Mouse (Mus musculus) heart, embryonic 10.5 days (tissue): Measurements from ENCODE around the gene Eri3. TPM values are rescaled to one million over a fixed set of nuclear protein-coding genes. Genes with fewer than 3 reads are reported as not detected.

ENCODE experiments used
- DNase-seq: peaks from one replicate; pipeline ENCODE4 v3.0.0-alpha.2; 2017; ENCODE audit warnings: low spot score
- H3K27ac ChIP-seq: fragments of 300-500 bp; sonication (generic); 2 replicates; pipeline ENCODE4 v1.5.1; 2016; ENCODE audit warnings: mild to moderate bottlenecking
- H3K27me3 ChIP-seq: fragments of 300-500 bp; sonication (generic); 2 replicates; pipeline ENCODE4 v1.6.1; 2016; ENCODE audit warnings: mild to moderate bottlenecking; ENCODE audit not compliant: poor library complexity, insufficient read depth, severe bottlenecking
- H3K36me3 ChIP-seq: fragments of 300-500 bp; sonication (generic); 2 replicates; pipeline ENCODE4 v1.6.1; 2016; ENCODE audit warnings: mild to moderate bottlenecking, moderate library complexity
- H3K4me1 ChIP-seq: fragments of 300-500 bp; sonication (generic); 2 replicates; pipeline ENCODE4 v1.6.1; 2016; ENCODE audit warnings: mild to moderate bottlenecking
- H3K4me3 ChIP-seq: fragments of 300-500 bp; sonication (generic); 2 replicates; pipeline ENCODE4 v1.5.1; 2016; ENCODE audit warnings: mild to moderate bottlenecking, moderate library complexity
- H3K9me3 ChIP-seq: fragments of 300-500 bp; sonication (generic); 2 replicates; pipeline ENCODE4 v1.6.1; 2016; ENCODE audit warnings: mild to moderate bottlenecking, moderate library complexity
- WGBS: fragments of 180-500 bp; shearing (Covaris S2); methylation state at CpG from one replicate; pipeline ENCODE4 v1.1.7; 2016; 5-methylcytosine and 5-hydroxymethylcytosine counted together
- polyA plus RNA-seq: library from polyadenylated mRNA; unstranded; fragments of >200 nt; fragmentation: Nextera tagmentation; extraction: Ambion mirVana; gene quantifications from 2 replicates; pipeline ENCODE4 v1.2.1, GENCODE M21; 2016

The Eri3 gene
- polyA plus RNA-seq, 1 experiment from 2014 or later, result 118 TPM

GRCm38 (mm10) chr4:117657646-117658045 is 107.5 kb downstream of the Eri3 start:
- Histone ChIP-seq H3K27ac (no peak overlapping the region), H3K4me1 (peaks cover 53% of the 10 kb centered on the region)
- 76% methylated on average over 4 of the region's 4 CpGs for WGBS

DNA sequence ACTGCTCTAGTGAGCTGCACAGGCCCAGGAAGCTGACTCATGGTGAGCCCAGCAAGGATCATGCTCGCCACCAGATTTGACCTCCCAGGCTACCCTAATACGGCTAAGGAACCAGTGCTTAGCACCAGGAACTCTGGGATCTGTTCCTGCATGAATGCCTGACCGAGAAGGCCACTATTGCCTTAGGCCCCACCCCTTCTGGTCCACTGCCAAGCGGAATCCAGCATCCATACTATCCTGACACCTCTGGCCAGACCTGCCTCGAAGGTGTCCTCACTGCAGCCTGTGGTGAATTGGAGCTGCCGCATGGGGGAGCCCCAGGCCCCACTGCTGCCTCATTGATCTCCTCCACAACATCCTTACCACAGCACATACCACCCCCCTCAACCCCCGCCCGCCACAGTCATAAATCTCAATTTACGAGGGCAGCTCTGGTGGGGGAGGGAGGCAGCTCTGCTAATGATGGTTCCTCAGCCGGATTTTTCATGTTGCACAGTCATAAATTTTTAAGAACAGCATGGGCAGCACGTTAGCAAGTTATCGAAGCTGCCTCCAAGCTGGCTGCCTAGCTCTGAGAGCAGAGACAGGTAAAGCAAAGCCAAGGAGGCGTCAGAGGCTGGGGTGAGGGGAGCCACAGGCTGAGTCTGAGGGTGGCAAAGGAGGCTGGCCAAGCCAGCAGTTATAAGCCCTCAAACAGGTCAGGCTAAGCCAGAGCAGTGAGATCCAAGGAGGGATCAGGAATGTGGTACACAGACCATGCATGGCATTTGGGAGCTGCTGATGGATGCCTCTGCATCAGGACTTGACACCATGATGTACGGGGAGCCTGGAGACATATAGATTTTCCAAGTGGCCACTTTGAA is 108.6 kb downstream of the Eri3 start:
- no peak overlapping the region for H3K4me3 ChIP-seq
- peaks cover 18% of the 10 kb centered on the region; the same call in 1 of the 2 replicates for H3K36me3 ChIP-seq
- H3K27me3 ChIP-seq, result no peaks in the 10 kb centered on the region
- no peak for DNase-seq
- no peaks in the 10 kb centered on the region for H3K9me3 ChIP-seq
- peaks cover 48% of the 10 kb centered on the region for H3K4me1 ChIP-seq
- H3K27ac ChIP-seq, result no peak overlapping the region
- WGBS, result 72% methylated on average over 14 of the region's 14 CpGs

More at GRCm38 (mm10) chr4:117657646-117658045, 107.5 kb downstream of the Eri3 start:
- no peak overlapping the region for H3K4me3 ChIP-seq
- peaks cover 18% of the 10 kb centered on the region; the same call in 1 of the 2 replicates for H3K36me3 ChIP-seq
- H3K9me3 ChIP-seq, result no peaks in the 10 kb centered on the region
- no peak for DNase-seq
- H3K27me3 ChIP-seq, result no peaks in the 10 kb centered on the region

GRCm38 (mm10) chr4:117660001-117660400 is 109.8 kb downstream of the Eri3 start:
- DNase-seq, result no peak
- H3K4me1 ChIP-seq, result peaks cover 36% of the 10 kb centered on the region
- WGBS, result 94% methylated on average over 5 of the region's 5 CpGs

GRCm38 (mm10) chr4:117664411-117665137 is 114.4 kb downstream of the Eri3 start:
- no peak for DNase-seq
- H3K27me3 ChIP-seq, result no peaks in the 10 kb centered on the region
- WGBS, result 82% methylated on average over 10 of the region's 10 CpGs
- H3K4me3 ChIP-seq, result no peak overlapping the region
- no peaks in the 10 kb centered on the region for H3K4me1 ChIP-seq
- H3K36me3 ChIP-seq, result peaks cover 18% of the 10 kb centered on the region; the same call in 1 of the 2 replicates
- no peak overlapping the region for H3K27ac ChIP-seq
- no peaks in the 10 kb centered on the region for H3K9me3 ChIP-seq

More at GRCm38 (mm10) chr4:117660001-117660400, 109.8 kb downstream of the Eri3 start:
- H3K27ac ChIP-seq, result no peak overlapping the region
- peaks cover 18% of the 10 kb centered on the region; the same call in 1 of the 2 replicates for H3K36me3 ChIP-seq
- no peaks in the 10 kb centered on the region for H3K27me3 ChIP-seq
- H3K4me3 ChIP-seq, result no peak overlapping the region
- H3K9me3 ChIP-seq, result no peaks in the 10 kb centered on the region

DNA sequence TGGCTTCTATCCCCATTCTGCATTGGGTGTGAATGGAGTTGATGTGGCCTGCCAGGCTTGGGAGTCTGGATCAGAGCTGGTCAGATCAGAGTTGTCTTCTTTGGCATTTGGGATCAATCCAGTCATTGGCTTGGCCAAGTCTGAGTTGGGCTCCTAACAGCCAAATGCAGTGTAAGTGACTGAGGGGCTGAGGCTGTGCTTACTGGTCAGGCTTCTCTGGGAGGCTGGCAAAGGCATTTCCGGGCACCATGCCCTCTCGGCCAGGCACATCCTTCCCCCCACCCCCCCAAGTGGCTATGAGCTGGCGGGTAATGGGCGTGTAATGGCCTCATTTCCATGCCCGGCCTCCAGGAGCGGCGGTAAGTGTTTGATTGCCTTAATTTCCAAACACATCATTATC is 115.4 kb downstream of the Eri3 start:
- Histone ChIP-seq H3K4me1 (no peaks in the 10 kb centered on the region), H3K27ac (no peak overlapping the region), H3K9me3 (no peaks in the 10 kb centered on the region), H3K36me3 (peaks cover 11% of the 10 kb centered on the region; the same call in 1 of the 2 replicates), H3K4me3 (no peak overlapping the region), H3K27me3 (no peaks in the 10 kb centered on the region)
- 92% methylated on average over 7 of the region's 7 CpGs for WGBS
- DNase-seq, result no peak

DNA sequence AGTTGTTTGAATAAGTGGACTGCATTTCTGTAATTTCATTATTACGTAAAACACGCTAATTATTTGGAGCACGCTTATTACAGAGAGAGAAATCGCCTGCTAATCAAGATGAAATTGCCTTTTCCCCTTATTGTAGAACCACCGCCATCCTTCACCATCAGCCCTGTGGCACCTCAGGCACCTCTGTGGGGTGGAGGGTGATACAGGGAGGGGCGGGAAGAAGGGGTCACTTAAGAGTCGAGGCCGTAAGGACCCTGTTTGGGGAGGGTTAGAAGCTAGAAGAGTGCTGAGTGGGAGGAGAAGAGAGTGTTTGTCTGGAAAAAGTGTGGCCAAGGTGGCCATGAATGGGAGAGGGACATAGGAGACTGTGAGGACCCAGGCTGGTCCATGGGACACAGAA is 115.9 kb downstream of the Eri3 start:
- H3K27me3 ChIP-seq, result no peaks in the 10 kb centered on the region

DNA sequence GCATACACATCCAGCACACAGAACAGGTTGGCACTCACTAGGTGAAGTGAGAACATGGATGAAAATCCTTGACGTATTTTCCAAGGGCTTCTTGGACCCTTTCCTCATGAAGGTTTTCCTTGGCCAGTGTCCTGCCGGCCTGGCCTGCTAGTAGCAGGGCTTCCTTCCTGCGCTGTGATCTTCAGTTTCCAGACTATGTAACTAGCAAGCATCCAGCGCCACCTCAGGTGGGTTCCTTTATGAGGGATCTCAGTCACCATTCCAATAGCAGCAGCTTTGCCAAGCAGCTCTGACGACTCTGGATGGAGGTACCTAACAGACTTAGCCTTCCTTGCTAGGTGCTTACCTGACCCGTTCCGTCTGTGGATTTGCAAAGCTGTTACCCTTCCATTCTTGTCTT is 119.7 kb downstream of the Eri3 start:
- 74% methylated on average over 7 of the region's 7 CpGs for WGBS
- H3K36me3 ChIP-seq, result peaks cover 25% of the 10 kb centered on the region
- H3K9me3 ChIP-seq, result no peaks in the 10 kb centered on the region
- DNase-seq, result no peak
- H3K27me3 ChIP-seq, result no peaks in the 10 kb centered on the region
- 0 out of 2 replicates have a peak, but pooled peaks cover 5% of the 10 kb centered on the region for H3K4me1 ChIP-seq
- no peak overlapping the region for H3K4me3 ChIP-seq
- no peak overlapping the region for H3K27ac ChIP-seq

More for the DNA sequence above, 115.9 kb downstream of the Eri3 start:
- H3K4me1 ChIP-seq, result no peaks in the 10 kb centered on the region
- peaks cover 6% of the 10 kb centered on the region; the same call in 1 of the 2 replicates for H3K36me3 ChIP-seq
- WGBS, result 82% methylated on average over 8 of the region's 8 CpGs
- H3K27ac ChIP-seq, result no peak overlapping the region
- H3K4me3 ChIP-seq, result no peak overlapping the region
- DNase-seq, result no peak
- H3K9me3 ChIP-seq, result no peaks in the 10 kb centered on the region

DNA sequence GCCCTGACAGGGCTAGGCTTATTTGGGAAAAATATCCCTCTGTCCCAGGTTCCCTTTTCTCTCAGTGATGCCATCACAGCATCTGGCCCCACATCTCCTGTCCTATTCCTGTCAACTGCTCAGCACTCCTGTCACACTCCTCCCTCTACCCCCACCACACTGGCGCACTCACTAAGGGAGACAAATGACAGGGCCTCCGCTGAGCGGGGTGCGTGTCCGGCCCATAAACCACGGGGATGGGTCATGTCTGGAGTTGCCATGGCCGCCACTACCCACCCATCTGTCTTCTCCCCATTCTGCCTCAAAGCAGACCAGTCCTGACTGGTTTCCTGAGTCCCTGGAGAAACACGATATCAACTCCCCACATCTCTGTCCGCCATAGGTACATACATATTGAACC is 121.9 kb downstream of the Eri3 start:
- no peaks in the 10 kb centered on the region for H3K27me3 ChIP-seq
- H3K36me3 ChIP-seq, result peaks cover 43% of the 10 kb centered on the region
- no peak overlapping the region for H3K4me3 ChIP-seq
- H3K27ac ChIP-seq, result no peak overlapping the region
- no peaks in the 10 kb centered on the region for H3K9me3 ChIP-seq
- H3K4me1 ChIP-seq, result 0 out of 2 replicates have a peak, but pooled peaks cover 5% of the 10 kb centered on the region
- WGBS, result 80% methylated on average over 9 of the region's 9 CpGs
- no peak for DNase-seq

DNA sequence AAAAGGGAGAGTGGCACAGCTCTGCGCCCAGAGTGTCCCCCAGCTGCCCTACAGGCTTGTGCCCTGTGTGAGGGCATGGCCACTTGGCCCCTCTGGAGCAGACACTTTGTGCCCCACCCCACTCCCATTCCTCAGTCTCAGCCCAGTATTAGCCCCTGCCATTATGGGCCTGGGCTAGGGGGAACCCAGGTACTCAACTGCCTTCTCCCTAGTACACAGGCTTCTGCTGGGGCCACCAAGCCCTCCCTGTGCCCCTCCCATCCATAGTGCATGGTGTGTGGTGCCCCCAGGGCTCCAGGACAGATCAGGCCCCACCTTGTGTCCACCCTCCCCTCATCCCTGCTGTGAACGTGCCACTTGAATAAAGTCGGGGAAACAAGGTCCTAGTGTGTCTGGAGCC is 123.7 kb downstream of the Eri3 start:
- H3K36me3 ChIP-seq, result peaks cover 59% of the 10 kb centered on the region

DNA sequence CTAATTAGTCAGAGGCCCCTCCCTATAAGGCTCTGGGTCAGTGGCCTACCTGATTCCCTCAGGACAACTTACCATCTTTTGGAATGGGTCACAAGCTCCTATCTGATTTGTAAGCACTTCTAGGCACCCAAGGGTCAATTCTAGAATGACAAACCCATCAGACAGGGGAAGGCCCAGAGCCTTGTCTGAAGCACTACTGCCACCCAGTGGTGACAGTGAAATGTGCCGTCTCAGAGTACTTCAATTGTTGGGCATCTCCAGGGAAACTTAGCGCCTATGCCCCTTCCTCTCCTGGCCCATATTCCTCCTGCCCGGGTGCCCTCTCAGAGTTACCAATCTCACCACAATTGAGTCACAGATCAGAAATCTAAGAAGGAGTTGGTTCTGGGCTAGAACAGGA is 126.7 kb downstream of the Eri3 start:
- H3K4me1 ChIP-seq, result peaks cover 13% of the 10 kb centered on the region; the same call in 1 of the 2 replicates
- WGBS, result 26% methylated on average over 3 of the region's 3 CpGs
- peaks cover 81% of the 10 kb centered on the region for H3K36me3 ChIP-seq
- H3K27me3 ChIP-seq, result no peaks in the 10 kb centered on the region
- no peak for DNase-seq
- H3K9me3 ChIP-seq, result no peaks in the 10 kb centered on the region
- no peak overlapping the region for H3K4me3 ChIP-seq
- no peak overlapping the region for H3K27ac ChIP-seq

More for the DNA sequence above, 123.7 kb downstream of the Eri3 start:
- H3K4me1 ChIP-seq, result 0 out of 2 replicates have a peak, but pooled peaks cover 5% of the 10 kb centered on the region
- H3K27ac ChIP-seq, result no peak overlapping the region
- DNase-seq, result no peak
- WGBS, result 79% methylated on average over 3 of the region's 3 CpGs
- no peaks in the 10 kb centered on the region for H3K27me3 ChIP-seq
- no peaks in the 10 kb centered on the region for H3K9me3 ChIP-seq
- H3K4me3 ChIP-seq, result no peak overlapping the region

- no peaks in the 10 kb centered on the region for H3K27me3 ChIP-seq
- peaks cover 18% of the 10 kb centered on the region for H3K4me1 ChIP-seq
- no peaks in the 10 kb centered on the region for H3K9me3 ChIP-seq
- no peak overlapping the region for H3K27ac ChIP-seq
- DNase-seq, result no peak
- H3K4me3 ChIP-seq, result peak overlapping the region; percentile 93; the same call in 1 of the 2 replicates
- H3K36me3 ChIP-seq, result peaks cover 45% of the 10 kb centered on the region
- 79% methylated on average over 6 of the region's 6 CpGs for WGBS
Measured at GRCm38 (mm10) chr4:117680963-117681362, 130.8 kb downstream of the Eri3 start.

DNA sequence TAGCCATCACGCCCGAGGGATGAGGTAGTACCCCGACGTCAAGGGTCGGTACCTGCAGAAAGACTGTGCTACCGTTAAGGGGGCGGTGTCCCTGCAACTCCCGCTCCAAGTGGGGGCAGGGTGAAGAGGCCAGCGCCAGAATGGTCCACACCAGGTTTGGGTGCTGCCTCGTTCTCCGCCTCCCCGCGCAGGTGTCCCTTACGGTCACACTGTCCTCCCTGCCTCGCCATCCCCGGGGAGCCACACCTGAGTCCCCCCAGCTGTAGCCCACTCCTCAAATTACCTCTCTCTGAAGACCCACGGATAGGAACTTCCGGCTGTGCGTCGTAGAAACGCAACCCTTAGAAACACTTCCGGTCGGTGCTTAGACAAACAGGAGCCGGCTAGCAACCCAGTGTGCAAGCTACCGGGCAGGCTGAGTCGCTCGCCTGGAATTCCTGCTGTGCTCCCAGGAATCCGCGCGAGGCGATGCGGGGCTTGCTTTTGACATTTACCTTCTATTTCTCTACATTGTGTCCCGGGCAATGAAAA is 131.8 kb downstream of the Eri3 start, which contains the start of gene Dmap1:
Dmap1 (minus strand) TSS at position 343 of the 531 bp plus-strand sequence.
- H3K36me3 ChIP-seq, result peaks cover 38% of the 10 kb centered on the region
- WGBS, result under 1% methylated on average over 33 of the region's 33 CpGs
- H3K4me1 ChIP-seq, result peaks cover 18% of the 10 kb centered on the region
- H3K27ac ChIP-seq, result peak within 1 kb of the TSS; percentile 94
- peak within 1 kb of the TSS; percentile 93 for H3K4me3 ChIP-seq
- H3K9me3 ChIP-seq, result no peaks in the 10 kb centered on the region
- DNase-seq, result peak; percentile 92
- no peaks in the 10 kb centered on the region for H3K27me3 ChIP-seq
